Mouse (Mus musculus): Measurements from ENCODE around the gene Slc27a4. TPM values are rescaled to one million over a fixed set of nuclear protein-coding genes. Genes with fewer than 3 reads are reported as not detected.

Slc27a4 gene
- total RNA-seq, 2 experiments from 2014 or later = 6.5 to 7.0 TPM

GRCm38 (mm10) chr2:29855585-29856210 lies 53.3 kb downstream of the Slc27a4 start:
- no peak for DNase-seq (ENCODE audit: low spot score)

- DNase-seq (ENCODE audit: low spot score) = no peak
Observed at GRCm38 (mm10) chr2:29856451-29857260, 54.2 kb downstream of the Slc27a4 start.

- no peak for DNase-seq (ENCODE audit: low spot score)
Observed at GRCm38 (mm10) chr2:29857341-29857740, 54.9 kb downstream of the Slc27a4 start.

- DNase-seq (ENCODE audit: low spot score) = no peak
Observed at GRCm38 (mm10) chr2:29857967-29858366, 55.5 kb downstream of the Slc27a4 start.

- DNase-seq (ENCODE audit: low spot score) = peak; percentile 24
Observed at GRCm38 (mm10) chr2:29858748-29859473, 56.5 kb downstream of the Slc27a4 start.

- no peak for DNase-seq (ENCODE audit: low spot score)
Observed at GRCm38 (mm10) chr2:29865125-29865524, 62.7 kb downstream of the Slc27a4 start.

Small RNA genes lying within 50 kb of the gene (microRNA-seq; reads per million reads assigned to microRNA genes)
- not detected for gene Mir219a-2
- not detected for gene Mir219b

Other genes starting within 250 kb of the Slc27a4 start
- 100 to 1,000 TPM; 137 to 155 TPM for gene Rapgef1, start 182.9 kb upstream of the Slc27a4 start, total RNA-seq (2021)
- not detected for gene Gm13420, start 50.9 kb upstream of the Slc27a4 start, total RNA-seq (2021)
- gene Gm13547, start 43.3 kb upstream of the Slc27a4 start, total RNA-seq (2021) = not detected
- gene Coq4, start 15.1 kb upstream of the Slc27a4 start, total RNA-seq (2021) = 1 to 10 TPM; 8.6 to 9.0 TPM
- 10 to 100 TPM; 27.7 to 30.3 TPM for gene Trub2, start 14.1 kb upstream of the Slc27a4 start, total RNA-seq (2021)
- gene Urm1, start 17.4 kb downstream of the Slc27a4 start, total RNA-seq (2021) = 10 to 100 TPM; 23.9 to 30.3 TPM
- gene Cercam, start 66.5 kb downstream of the Slc27a4 start, total RNA-seq (2021) = 1 to 10 TPM; 1.6 to 1.7 TPM
- 10 to 100 TPM; 10.4 to 11.9 TPM for gene Odf2, start 86.6 kb downstream of the Slc27a4 start, total RNA-seq (2021)
- 10 to 100 TPM; 23.1 to 23.9 TPM for gene Gle1, start 132.8 kb downstream of the Slc27a4 start, total RNA-seq (2021)
- 10 to 100 TPM; 32.7 to 43.1 TPM for gene Sptan1, start 162.9 kb downstream of the Slc27a4 start, total RNA-seq (2021)
- gene Wdr34, start 246.2 kb downstream of the Slc27a4 start, total RNA-seq (2021) = 1 to 10 TPM; 3.6 to 4.3 TPM